Mouse (Mus musculus): ENCODE results near the gene Metrnl. TPM values are rescaled to one million over a fixed set of nuclear protein-coding genes. Genes with fewer than 3 reads are reported as not detected.

Metrnl gene
- total and polyA plus RNA-seq, 3 experiments, result 18.0 to 21.2 (median 20.4) TPM

GRCm38 (mm10) chr11:121686674-121687073 lies 14.7 kb upstream of the Metrnl start:
- WGBS, result 28% methylated on average over 5 of the region's 5 CpGs
- Histone ChIP-seq H3K4me1 (ENCODE audit: control insufficient read depth, insufficient read depth, low read length) (peaks cover 12% of the 10 kb centered on the region), H3K27ac (peak overlapping the region; percentile 72), H3K9ac (ENCODE audit: low read depth, low read length) (no peak overlapping the region), H3K79me2 (replicated peaks; ENCODE audit: control insufficient read depth, insufficient read depth, low read length) (no peaks in the 10 kb centered on the region), H3K36me3 (ENCODE audit: control insufficient read depth, insufficient read depth, low read length) (peaks cover 5% of the 10 kb centered on the region; the same call in 1 of the 2 replicates), H3K4me3 (no peak overlapping the region), H3K27me3 (ENCODE audit: control insufficient read depth, insufficient read depth, low read length) (no peaks in the 10 kb centered on the region)
- TF ChIP-seq POLR2A (IDR thresholded peaks at IDR 0.05; ENCODE audit: insufficient read depth, low read depth, low read length) (0 out of 2 replicates have a peak, but pooled peaks have one; percentile 13), EP300 (IDR thresholded peaks at IDR 0.05; ENCODE audit: insufficient read depth, low read depth, low read length) (no peak)
- intact Hi-C loops (cut with DNase I), result loop anchor here (2.0 to 10.0 kb wide), 2 partner anchors 14 to 422 kb away; partner anchors contain the start of gene Metrnl
- DNase-seq, result peak; percentile 45 to 61

DNA sequence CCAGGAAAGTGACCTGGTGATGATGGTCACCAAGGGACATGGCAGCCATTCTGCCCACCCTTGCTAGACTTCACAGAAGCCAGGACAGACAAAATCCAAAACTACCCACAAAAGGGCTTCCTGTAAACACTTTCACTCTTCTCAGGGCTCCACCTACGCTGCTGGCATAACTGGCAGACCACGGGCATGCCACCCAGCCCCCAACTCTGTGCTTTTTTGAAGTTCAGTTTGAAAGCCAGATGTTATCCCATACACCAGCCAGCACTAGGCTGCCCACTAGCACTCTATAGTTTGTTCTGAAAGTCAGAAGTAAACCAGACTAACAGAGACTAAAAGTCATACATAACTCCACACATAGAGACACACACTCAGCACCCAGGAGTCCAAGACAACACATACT lies 13.3 kb upstream of the Metrnl start:
- Histone ChIP-seq H3K27ac (no peak overlapping the region), H3K27me3 (ENCODE audit: control insufficient read depth, insufficient read depth, low read length) (no peaks in the 10 kb centered on the region), H3K9ac (ENCODE audit: low read depth, low read length) (no peak overlapping the region), H3K36me3 (ENCODE audit: control insufficient read depth, insufficient read depth, low read length) (peaks cover 5% of the 10 kb centered on the region; the same call in 1 of the 2 replicates), H3K4me3 (no peak overlapping the region), H3K4me1 (ENCODE audit: control insufficient read depth, insufficient read depth, low read length) (peaks cover 12% of the 10 kb centered on the region), H3K79me2 (replicated peaks; ENCODE audit: control insufficient read depth, insufficient read depth, low read length) (no peaks in the 10 kb centered on the region)
- WGBS, result 89% methylated on average over 2 of the region's 2 CpGs
- intact Hi-C loops (cut with DNase I), result loop anchor here (10.0 kb wide), 1 partner anchor 423 kb away; no protein-coding TSS in a partner anchor
- no peak for TF ChIP-seq EP300 (IDR thresholded peaks at IDR 0.05; ENCODE audit: insufficient read depth, low read depth, low read length)
- TF ChIP-seq POLR2A (IDR thresholded peaks at IDR 0.05; ENCODE audit: insufficient read depth, low read depth, low read length), result no peak
- TF ChIP-seq CTCF (IDR thresholded peaks at IDR 0.05), result no peak
- DNase-seq, result no peak

- TF ChIP-seq CTCF (IDR thresholded peaks at IDR 0.05) (0 out of 2 replicates have a peak, but pooled peaks have one; percentile 7), POLR2A (IDR thresholded peaks at IDR 0.05; ENCODE audit: insufficient read depth, low read depth, low read length) (no peak)
- Histone ChIP-seq H3K27ac (no peak overlapping the region), H3K27me3 (ENCODE audit: control insufficient read depth, insufficient read depth, low read length) (no peaks in the 10 kb centered on the region), H3K4me3 (no peak overlapping the region), H3K79me2 (replicated peaks; ENCODE audit: control insufficient read depth, insufficient read depth, low read length) (no peaks in the 10 kb centered on the region), H3K36me3 (ENCODE audit: control insufficient read depth, insufficient read depth, low read length) (no peaks in the 10 kb centered on the region), H3K4me1 (ENCODE audit: control insufficient read depth, insufficient read depth, low read length) (no peaks in the 10 kb centered on the region), H3K9ac (ENCODE audit: low read depth, low read length) (no peak overlapping the region)
- intact Hi-C loops (cut with DNase I), result no loop called here
- DNase-seq, result no peak
- 87% methylated on average over 5 of the region's 5 CpGs for WGBS
Measured at GRCm38 (mm10) chr11:121695304-121696064, 5.9 kb upstream of the Metrnl start.

DNA sequence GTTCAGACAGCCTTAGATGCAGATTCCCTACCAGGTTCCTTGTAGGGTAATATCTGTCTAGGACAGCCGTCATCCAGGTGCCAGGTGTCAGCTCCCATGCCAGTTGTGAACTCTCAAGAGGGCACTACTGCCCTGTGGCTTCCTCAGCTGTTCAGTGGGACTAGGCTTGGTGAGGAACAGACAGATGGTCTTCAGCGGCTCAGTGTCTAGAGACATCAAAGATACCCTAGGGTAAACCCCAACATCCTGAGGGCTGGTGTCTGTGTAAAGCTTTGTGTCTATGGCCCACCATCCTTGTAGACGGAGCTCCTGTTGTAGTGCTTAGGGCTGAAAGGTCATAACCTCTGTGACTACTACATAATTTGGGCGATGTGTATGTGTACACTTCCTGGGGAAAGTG lies 4.1 kb upstream of the Metrnl start:
- Histone ChIP-seq H3K4me3 (no peak overlapping the region), H3K4me1 (ENCODE audit: control insufficient read depth, insufficient read depth, low read length) (no peaks in the 10 kb centered on the region; the same call in 1 of the 2 replicates), H3K79me2 (replicated peaks; ENCODE audit: control insufficient read depth, insufficient read depth, low read length) (no peaks in the 10 kb centered on the region), H3K9ac (ENCODE audit: low read depth, low read length) (no peak overlapping the region), H3K27ac (no peak overlapping the region), H3K36me3 (ENCODE audit: control insufficient read depth, insufficient read depth, low read length) (no peaks in the 10 kb centered on the region), H3K27me3 (ENCODE audit: control insufficient read depth, insufficient read depth, low read length) (no peaks in the 10 kb centered on the region)
- TF ChIP-seq CTCF (IDR thresholded peaks at IDR 0.05) (no peak), EP300 (IDR thresholded peaks at IDR 0.05; ENCODE audit: insufficient read depth, low read depth, low read length) (no peak), POLR2A (IDR thresholded peaks at IDR 0.05; ENCODE audit: insufficient read depth, low read depth, low read length) (no peak)
- WGBS, result 79% methylated on average over 4 of the region's 4 CpGs
- DNase-seq, result no peak
- intact Hi-C loops (cut with DNase I), result no loop called here

DNA sequence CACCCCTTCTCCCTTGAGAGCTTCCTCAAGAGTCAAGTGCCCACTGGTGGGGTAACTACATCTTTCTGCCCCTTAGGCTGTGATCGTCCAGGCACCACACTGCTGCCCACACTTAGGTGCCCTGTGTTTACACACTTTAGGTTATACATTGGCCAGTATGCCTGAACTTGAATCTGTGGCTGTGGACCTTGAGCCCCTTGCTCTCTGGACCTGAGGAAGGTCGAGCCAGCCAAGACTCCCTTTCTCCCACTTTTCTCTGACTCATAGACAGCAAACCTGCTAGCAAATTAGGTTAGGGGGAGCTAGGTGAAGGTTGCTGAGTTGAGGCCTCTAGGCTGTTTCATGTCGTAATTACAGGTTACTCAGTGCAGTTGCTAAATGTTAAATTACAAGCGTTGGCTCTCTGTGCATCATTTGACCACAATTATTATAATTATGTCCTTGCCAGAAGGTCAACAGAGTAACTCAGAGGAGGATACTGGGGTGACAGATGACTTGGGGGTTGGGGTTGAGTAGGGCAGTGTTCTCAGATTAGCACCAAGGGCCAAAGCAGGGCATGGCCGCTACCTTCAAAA lies 2.9 kb upstream of the Metrnl start:
- no peak overlapping the region for H3K27ac ChIP-seq
- intact Hi-C loops (cut with DNase I), result no loop called here
- no peaks in the 10 kb centered on the region; the same call in 1 of the 2 replicates for H3K4me1 ChIP-seq (ENCODE audit: control insufficient read depth, insufficient read depth, low read length)
- 87% methylated on average over 5 of the region's 5 CpGs for WGBS
- H3K4me3 ChIP-seq, result no peak overlapping the region
- H3K27me3 ChIP-seq (ENCODE audit: control insufficient read depth, insufficient read depth, low read length), result no peaks in the 10 kb centered on the region
- no peak for TF ChIP-seq POLR2A (IDR thresholded peaks at IDR 0.05; ENCODE audit: insufficient read depth, low read depth, low read length)
- no peak for TF ChIP-seq CTCF (IDR thresholded peaks at IDR 0.05)
- no peak for TF ChIP-seq EP300 (IDR thresholded peaks at IDR 0.05; ENCODE audit: insufficient read depth, low read depth, low read length)
- no peaks in the 10 kb centered on the region for H3K79me2 ChIP-seq (replicated peaks; ENCODE audit: control insufficient read depth, insufficient read depth, low read length)
- DNase-seq, result no peak
- no peaks in the 10 kb centered on the region for H3K36me3 ChIP-seq (ENCODE audit: control insufficient read depth, insufficient read depth, low read length)
- H3K9ac ChIP-seq (ENCODE audit: low read depth, low read length), result no peak overlapping the region
